Mouse (Mus musculus) heart, postnatal 10 days (tissue): ENCODE data around the gene Elane. TPM values are rescaled to one million over a fixed set of nuclear protein-coding genes. Genes with fewer than 3 reads are reported as not detected.

Experiments
- DNase-seq, 2 experiments: peaks; one replicate each; pipeline ENCODE4 v3.0.0; 2021
- intact Hi-C: fragments of 180-260 bp; cut with DNase I; formaldehyde crosslinking; loops from one replicate; pipeline ENCODE4 v1.15.1; 2025
- total RNA-seq, 2 experiments: library from RNA; stranded (reverse); gene quantifications; 2 replicates each; pipeline ENCODE4 v1.2.3; 2021

Gene Elane
- total RNA-seq, result not detected

GRCm38 (mm10) chr10:79886054-79886453 lies at the start of gene Elane:
Elane (plus strand) TSS chr10:79886247.
- intact Hi-C loops, result no loop called here
- no peak for DNase-seq

GRCm38 (mm10) chr10:79836918-79837317 lies 49.1 kb upstream of the Elane start:
- intact Hi-C loops, result loop anchor here (5.0 kb wide), 1 partner anchor 45 kb away; no protein-coding TSS in a partner anchor
- no peak for DNase-seq

DNA sequence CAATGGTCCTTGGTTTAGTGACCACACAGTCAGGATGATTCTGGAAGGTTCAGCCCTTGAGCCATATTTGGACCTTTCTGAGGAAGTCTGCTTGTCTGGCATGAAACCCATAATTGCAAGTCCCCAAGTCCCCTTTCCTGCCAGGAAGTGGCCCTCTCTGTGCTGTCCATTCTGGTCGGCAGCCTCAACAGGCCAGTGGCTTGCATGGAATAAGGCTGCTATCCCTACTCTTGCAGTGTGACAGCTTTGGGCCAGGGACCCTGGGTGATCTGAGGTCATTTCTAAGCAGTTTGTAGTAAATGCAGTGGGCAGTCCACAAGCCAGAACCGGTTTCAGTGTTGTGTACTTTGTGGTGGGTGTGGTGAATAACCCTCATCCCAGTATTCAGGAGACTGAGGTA lies 47.9 kb upstream of the Elane start:
- no peak for DNase-seq
- intact Hi-C loops, result loop anchor here (5.0 kb wide), 1 partner anchor 44 kb away; no protein-coding TSS in a partner anchor

DNA sequence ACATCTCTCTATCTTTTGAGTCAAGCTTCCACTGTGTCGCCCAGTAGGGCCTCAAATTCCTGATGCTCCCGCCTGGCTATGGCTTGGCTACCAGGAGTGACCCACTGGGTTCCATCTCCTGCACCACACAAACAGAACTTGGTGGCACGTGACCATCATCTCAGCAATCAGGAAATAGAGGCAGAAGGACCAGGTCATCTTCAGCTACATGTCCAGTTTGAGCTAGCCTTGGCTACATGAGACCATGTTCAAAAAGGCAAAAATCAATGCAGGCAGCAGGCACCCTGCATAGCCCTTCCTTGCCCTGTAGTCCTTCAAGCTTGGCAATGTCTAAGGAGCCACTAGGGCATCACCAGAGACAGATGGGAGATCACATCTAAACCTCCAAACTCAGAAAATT lies 46.0 kb upstream of the Elane start:
- intact Hi-C loops, result no loop called here
- no peak for DNase-seq

- peak; percentile 75 to 81 for DNase-seq
- intact Hi-C loops, result loop anchor here (1.0 kb wide), 1 partner anchor 12 kb away; no protein-coding TSS in a partner anchor
Observed at GRCm38 (mm10) chr10:79840644-79841551, 45.1 kb upstream of the Elane start.

GRCm38 (mm10) chr10:79842322-79842721 lies 43.7 kb upstream of the Elane start:
- intact Hi-C loops, result no loop called here
- DNase-seq, result no peak

DNA sequence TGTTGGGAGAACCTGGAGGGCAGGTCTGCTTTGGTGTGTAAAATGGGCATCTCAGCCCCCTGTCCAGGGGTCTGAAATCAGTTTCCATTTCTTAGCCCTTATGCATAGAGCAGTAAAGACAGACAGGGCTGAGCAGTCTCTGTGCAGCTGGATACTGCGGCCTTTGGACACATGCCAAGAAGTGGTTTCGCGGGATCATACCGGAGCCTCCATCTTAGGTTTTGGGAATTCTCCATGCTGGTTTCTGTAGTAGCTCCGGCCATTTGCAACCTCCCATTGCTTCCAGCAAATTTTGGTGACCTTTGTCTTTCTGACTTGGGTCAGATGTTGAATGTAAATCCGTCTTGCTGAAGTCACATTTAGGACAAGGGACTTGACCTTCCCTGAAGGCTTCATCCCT lies 42.6 kb upstream of the Elane start:
- no peak for DNase-seq
- intact Hi-C loops, result no loop called here

GRCm38 (mm10) chr10:79846553-79846952 lies 39.5 kb upstream of the Elane start:
- DNase-seq, result no peak
- intact Hi-C loops, result no loop called here

DNA sequence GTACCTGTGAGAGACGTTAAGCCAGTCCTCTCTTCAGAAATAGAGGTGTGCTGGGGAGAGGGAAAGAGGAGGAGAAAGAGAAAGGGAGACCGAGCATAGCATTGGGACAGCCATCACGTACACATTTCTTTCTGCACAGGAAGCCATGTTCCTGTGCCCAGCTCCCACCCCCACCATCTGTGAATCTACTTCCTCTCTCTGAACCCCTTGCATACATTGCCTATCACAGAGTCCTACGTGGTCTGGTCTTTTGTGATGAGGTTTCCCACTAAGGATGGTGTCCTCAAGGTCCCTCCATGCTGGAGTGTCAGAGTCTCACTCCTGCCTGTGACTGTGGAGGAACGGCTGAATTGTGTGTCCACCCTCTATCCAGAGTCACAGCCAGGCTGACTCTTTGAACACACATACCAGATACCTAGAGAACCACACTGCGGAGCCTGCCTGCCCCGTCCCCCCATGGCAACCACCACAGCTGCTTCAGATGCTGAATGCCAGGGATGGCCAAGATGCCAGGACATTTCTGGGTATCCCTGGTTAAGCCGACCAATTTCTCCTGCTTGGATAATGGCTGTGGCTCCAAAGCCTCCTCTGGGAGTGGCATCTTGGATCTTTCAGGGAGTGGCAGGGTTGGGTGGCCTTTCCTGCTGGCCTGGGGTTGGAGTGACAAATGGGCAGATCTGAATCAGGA lies 36.0 kb upstream of the Elane start:
- no peak for DNase-seq
- intact Hi-C loops, result no loop called here

DNA sequence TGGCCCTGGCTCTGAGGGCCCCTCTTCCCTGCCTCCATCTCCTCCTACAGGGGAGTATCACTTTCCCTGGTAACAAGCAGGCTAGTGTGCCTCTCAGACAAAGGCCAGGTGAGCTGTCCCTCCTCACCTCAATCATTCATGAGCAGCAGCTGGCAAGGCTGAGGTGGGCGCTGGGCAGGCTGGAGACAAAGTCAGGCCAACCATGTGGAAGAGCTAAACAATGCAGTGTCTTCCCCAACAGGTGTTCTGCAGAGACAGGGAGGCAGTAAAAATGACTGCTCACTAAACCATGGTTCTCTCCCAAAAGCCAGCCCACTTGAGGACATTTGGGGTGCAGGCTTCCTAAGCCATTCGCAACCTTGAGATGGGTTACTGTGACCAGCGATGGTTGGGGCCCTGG lies 34.4 kb upstream of the Elane start:
- DNase-seq, result no peak
- intact Hi-C loops, result no loop called here

GRCm38 (mm10) chr10:79852107-79852789 lies 33.8 kb upstream of the Elane start:
- DNase-seq, result peak; percentile 68
- intact Hi-C loops, result no loop called here

- no peak for DNase-seq
- intact Hi-C loops, result loop anchor here (1.0 kb wide), 1 partner anchor 12 kb away; no protein-coding TSS in a partner anchor
Observed at GRCm38 (mm10) chr10:79852827-79853226, 33.2 kb upstream of the Elane start.

DNA sequence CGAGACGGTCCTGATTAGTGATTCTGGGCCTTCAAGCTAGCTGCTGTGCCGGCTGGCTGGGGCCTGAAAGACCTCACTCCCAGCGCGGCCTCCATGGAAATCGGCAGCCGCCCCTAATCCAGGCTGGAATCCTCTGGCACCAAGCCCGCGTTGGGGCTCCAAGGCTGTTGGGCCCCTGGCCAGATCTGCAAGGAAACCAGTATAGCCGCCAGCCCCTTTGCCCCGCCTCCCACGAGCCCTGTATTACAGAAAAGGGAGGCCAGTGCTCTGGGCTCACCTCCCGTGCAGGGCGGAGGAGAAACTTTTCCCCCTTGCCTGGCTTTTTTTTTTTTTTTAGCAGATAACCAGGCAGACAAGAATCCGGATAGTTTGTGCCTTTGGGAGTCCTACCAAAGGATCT lies 32.7 kb upstream of the Elane start:
- DNase-seq, result peak; percentile 99
- intact Hi-C loops, result loop anchor here (1.0 kb wide), 1 partner anchor 12 kb away; no protein-coding TSS in a partner anchor

DNA sequence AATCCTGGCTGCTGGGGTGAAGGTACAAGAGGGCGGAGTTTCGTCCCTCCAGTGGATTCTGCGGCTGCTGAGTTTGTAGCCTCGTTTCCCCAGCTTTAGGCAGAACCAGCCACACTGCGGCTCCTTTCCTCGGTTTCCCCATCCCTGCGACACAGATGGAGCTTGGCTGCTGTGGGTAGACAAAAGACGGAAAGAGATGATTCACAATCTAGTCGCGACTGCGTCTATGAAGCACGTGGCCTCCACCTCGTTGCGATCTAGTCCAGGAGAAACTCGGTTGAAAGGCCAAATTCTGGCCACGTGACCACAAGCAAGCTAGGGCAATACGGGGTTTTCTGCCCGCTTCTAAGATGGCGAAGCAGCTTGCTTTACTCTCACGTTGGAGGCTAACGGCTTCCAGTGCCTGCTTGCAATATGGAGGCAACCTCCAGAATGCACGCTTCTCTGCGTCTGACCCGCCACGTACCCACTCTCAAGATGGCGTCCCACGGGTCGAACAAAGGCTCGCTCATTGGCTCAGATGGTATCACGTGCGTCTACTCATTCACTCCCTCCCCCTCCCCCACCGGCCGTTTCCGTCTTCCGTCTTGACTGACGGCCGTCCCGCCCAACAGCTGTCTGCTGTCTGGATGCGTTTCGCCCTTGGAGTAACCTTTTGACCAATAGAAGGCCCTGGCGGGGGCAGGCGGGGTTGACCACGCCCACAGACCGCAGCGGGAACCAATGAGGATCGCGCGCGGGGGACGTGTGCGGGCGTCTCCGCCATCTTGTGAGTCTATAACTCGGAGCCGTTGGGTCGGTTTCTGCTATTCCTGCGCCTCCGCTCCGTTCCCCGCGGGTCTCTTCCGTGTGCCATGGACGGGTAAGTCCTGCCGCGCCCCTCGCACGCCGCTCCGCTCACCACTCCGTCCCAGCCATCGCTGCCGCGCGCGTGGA lies 31.9 kb upstream of the Elane start, which contains the start of gene Ptbp1:
TSS of gene Ptbp1 (plus strand) at position 568 of the 936 bp plus-strand sequence.
- DNase-seq, result peak; percentile 99 to 100
- intact Hi-C loops, result loop anchor here (1.0 kb wide), 1 partner anchor 13 kb away; no protein-coding TSS in a partner anchor

DNA sequence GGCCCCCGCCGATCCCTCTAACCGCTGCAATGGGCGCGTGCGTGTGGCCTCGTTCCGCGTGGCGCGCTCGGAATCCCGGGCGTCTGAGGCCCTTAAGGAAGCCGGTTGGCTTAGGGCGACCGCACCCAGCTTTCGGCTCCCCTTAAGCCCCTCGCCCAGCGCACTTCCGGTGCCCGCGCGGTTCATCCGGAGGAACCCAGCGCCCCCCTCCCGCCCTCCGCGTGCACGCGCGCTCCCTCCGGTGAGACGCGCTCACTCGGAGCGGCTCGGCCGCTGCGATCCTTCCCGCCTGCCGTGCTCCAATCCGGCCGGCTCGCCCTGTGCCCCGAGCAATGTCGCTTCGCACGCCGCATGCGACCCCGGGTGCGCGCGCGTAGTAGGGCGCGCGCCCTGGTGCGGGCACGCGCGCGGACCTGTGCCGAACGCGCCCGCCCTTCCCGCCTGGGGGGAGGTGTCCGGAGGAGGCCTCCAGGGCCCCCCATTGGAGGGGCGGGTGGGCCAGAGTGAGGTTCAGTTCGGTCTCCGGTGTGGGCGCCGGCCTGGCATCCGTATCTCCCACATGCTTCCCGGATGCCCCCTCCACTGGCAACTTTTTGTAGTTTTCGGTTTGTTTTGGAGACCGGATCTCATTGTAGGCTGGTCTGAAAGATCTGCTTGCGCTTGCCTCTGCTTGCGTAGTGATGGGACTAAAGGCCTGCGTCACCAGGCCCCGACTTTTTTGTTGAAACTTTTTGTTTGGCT lies 31.1 kb upstream of the Elane start:
- peak; percentile 78 to 80 for DNase-seq
- intact Hi-C loops, result loop anchor here (5.0 kb wide), 1 partner anchor 287 kb away; the partner anchor contains the start of gene Cbarp

DNA sequence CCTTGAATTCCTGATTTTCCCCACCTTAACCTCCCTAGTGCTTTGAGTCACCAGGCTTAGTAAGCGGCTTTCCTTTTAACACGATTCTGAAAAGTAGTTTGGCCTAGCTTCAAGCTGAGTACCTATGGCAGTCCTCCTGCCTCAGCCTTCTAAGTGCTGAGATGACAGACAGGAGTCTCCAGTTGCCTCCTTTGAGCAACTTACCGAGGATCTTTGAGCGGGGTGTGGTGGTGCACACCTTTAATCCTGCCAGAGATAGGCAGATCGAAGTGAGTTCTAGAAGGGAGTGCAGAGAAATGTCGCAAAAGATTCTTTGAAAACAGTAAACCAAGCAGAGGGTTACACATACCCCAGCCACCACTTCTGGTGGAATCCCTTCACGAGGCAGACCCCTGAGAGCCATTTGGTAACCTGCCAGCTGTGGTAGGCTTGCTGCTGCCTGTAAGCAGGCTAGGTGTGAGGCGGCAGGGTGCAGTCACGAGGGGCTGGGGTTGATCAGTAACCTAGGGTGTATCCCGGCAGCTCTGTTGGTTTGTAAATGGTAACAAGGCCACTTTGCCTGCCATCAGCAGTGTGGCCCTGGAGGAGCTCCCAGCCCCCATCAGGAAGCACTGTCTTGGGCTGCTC lies 30.4 kb upstream of the Elane start:
- no peak for DNase-seq
- intact Hi-C loops, result loop anchor here (5.0 kb wide), 1 partner anchor 287 kb away; the partner anchor contains the start of gene Cbarp

GRCm38 (mm10) chr10:79856280-79856679 lies 29.8 kb upstream of the Elane start:
- intact Hi-C loops, result loop anchor here (5.0 kb wide), 1 partner anchor 286 kb away; the partner anchor contains the start of gene Cbarp
- DNase-seq, result no peak
